Mouse (Mus musculus) adrenal gland (tissue): Measurements from ENCODE around the gene Ccdc183.

Experiments used
- intact Hi-C: fragments of 180-260 bp; cut with DNase I; formaldehyde crosslinking; loops from one replicate; pipeline ENCODE4 v1.15.1; 2025
- long read RNA-seq, 2 experiments: library from polyadenylated mRNA; unstranded; transcript quantifications; one replicate each; pipeline ENCODE4 v2.0.0; 2020; ENCODE audit warnings: borderline replicate concordance in 1 of 2; ENCODE audit not compliant: insufficient replicate concordance in 1 of 2

Gene Ccdc183
- long read RNA-seq, experiment 1 = 0 reads
- long read RNA-seq, experiment 2 = 0 reads

DNA sequence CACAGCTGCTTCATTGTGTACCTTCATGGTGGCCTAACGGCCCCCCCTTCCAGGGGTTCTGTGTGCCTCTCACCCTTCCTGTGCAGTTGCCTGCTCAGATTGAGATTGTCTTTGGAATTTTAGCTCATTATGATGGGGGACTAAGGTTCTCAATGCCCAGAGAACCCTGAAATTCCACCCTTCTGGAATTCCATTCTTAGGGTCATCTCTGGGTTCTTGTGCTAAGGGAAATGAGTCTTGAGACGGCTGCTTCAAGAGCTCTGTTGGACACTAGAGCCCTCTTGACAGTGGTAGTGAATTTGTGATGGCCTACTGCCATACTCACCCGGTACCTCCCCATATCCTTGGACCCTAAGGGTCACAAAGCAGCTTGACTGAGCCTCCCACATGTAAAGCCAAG is at the start of gene Ccdc183:
Ccdc183 (minus strand) TSS at position 101 of the 400 bp plus-strand sequence.
- intact Hi-C loops = no loop called here

DNA sequence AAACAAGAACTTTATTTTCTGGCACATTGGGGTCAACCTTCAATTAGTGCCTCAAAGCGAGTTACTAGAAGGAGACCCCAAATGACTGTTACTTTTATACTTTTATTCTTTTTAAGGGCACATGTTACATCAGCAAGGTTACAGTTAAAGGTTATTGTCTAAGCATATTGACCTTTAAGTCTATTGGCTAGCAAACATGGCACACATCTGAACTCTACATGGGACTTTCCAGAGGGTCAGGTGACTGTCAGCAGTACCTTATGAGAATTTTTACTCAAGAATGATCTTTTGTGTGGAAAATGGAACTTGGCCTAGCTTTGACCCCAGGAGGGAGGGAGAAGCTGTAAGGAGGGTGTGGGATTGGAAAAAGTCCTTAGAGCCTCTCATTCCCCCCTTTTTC is 49.0 kb upstream of the Ccdc183 start:
- intact Hi-C loops = no loop called here

DNA sequence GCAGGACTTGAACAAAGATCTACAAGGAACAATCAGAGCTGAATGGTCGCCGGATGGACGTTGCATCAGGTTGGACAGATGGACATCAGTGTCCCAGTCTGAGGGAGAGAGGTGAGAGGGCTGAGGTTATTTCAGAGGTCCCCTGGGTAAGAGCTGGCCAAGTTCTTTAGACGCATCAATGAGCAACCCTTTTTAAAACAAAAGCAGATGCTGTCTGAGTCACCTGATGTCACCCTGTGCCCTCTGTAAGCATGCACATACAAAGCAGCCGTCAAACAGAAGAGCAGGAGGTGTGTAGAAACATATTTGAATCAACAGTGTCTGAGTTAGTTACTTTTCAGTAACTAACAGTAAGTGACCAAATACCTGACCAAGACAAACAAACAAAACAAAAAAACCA is 46.6 kb upstream of the Ccdc183 start:
- intact Hi-C loops = no loop called here

DNA sequence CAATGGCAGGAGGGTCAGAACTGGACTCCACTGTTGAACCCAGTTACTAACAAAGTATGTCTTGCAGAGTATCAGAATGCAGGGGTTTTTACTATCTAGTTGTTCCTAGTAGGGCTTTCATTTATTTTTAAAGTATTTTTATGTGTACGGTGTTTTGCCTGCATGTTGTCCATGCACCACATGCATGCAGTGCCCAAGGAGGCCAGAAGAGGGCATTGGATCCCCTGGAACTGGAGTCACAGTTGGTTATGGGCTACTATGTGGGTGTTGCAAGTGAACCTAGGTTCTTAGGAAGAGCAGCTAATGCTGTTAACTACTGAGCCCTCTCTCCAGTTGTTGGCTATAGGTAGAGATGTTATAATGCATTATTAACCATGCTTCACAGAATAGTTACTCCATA is 46.0 kb upstream of the Ccdc183 start:
- intact Hi-C loops = no loop called here

DNA sequence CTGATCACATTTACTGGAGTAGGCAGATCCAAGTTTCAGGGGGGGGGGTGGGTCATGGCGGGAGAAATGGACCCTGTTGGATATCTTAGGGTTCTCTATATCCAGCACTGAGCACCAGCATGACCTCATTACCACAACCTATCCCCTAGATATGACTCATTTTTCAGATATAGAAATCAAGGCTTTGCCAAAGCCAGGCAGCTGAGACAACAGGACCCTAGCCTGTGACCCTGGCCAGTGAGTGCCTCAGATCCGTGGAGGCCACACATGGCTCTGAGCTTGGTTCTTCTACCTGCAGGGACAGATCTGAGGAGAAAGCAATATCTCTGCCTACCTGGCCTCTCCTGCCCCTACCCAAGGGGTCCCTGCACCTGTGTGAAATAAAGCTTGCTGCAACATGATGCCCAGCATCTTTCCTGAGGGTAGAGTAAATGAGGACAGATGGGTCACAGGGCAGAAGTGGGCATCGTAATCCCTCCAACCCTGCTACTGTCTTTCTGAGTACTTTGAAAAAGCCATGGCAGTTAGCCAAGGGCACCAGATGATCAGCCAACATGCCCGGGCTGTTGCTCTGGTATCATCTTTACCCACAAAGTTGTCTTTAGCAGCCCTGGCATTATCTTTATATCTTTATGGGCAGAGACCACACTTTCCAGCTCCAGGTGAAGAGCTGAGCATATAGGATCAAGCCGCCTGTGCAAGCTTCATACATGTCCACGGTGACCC is 43.9 kb upstream of the Ccdc183 start:
- intact Hi-C loops = no loop called here

DNA sequence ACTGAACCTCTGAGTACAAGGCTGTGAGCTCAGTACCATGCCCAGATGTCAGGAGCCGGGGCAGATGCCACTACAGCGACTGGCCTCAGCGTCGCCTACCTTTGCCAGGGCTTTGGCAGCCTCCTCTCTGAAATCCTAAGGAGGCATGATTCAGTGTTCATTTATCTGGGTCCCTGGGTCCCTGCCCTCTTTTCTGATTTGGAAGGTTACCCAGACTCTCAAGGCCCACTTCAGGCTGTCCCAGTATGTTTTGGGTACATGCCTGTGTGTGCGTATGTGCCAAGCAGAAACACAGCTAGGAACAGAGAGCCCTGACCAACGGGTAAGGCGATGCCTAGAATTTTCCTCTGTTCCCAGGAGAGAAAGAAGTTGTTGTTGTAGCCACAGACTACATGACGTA is 42.8 kb upstream of the Ccdc183 start:
- intact Hi-C loops = no loop called here

DNA sequence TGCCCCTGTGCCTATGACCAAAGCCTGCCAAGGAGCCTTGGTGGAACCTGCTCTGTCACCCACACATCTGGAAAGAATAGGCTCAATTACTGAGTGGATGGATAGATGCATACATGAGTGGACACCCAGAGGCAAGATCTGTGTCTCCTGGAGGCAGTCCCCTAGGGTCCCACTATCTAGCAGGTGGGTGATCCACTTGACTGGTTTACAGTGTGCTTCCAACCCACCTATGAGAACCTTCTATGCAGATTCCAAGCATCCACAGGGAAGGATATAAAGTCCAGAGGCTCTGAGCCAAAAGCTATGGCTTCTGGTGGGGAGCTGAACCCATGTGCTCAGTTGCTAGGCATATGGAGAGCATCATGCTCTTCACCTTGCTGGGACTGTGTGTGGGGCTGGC is 40.2 kb upstream of the Ccdc183 start, which contains the start of gene Lcn5:
Lcn5 (plus strand) TSS at position 301 of the 400 bp plus-strand sequence.
- intact Hi-C loops = no loop called here

DNA sequence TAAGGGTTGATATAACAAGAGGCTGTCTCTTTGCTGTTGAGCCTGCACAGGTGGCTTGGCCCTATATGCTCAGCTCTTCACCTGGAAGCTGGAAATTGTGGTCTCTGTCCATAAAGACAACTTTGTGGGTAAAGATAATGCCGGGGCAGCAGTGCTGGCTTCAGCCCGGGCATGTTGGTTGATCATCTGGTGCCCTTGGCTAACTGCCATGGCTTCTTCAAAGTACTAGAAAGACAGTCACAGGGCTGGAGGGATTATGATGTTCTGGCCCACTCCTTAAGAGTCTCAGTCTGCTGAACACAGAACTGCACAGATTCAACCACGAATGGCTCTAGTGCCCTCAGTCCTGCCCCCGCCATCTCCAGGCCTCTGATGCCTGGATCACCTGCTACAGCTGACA is 39.8 kb upstream of the Ccdc183 start:
- intact Hi-C loops = no loop called here

DNA sequence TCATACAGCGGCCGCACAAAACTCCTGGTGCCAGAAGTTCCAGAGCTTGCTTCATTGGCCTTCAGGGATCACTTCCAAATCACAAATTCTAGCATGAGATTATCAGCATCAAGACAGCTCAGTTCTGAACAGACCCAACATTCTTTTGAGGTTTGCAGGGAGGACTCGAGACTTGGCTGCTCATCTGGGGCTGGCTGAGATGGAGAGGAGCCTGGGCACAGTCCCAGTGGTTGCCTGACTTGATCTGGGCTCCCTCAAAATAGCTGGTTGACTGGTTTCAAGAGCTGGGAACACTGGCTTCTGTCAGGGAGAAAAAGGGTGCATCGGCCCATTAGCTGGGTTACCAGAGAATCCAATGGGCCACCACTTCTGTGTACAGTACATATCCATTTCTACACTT is 39.2 kb upstream of the Ccdc183 start:
- intact Hi-C loops = no loop called here

DNA sequence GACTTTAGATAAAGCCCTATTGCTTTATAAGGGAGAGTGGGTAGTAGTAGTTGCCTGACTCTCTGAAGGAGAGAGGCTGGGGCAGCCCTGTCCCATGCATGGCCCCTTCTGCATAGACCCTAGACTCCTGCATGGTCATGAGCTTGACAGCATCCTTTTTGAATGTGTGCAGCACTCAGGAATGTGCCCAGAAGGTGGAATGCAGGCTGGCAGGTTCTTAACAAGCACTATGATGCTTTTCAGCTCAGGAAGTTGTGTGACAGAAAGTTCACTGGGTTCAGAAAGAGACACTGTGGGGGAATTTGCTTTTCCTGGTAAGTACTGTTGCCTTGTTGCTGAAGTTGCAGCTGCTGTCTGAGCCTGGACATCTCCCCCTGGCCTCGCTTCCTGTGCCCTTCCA is 37.0 kb upstream of the Ccdc183 start:
- intact Hi-C loops = no loop called here

DNA sequence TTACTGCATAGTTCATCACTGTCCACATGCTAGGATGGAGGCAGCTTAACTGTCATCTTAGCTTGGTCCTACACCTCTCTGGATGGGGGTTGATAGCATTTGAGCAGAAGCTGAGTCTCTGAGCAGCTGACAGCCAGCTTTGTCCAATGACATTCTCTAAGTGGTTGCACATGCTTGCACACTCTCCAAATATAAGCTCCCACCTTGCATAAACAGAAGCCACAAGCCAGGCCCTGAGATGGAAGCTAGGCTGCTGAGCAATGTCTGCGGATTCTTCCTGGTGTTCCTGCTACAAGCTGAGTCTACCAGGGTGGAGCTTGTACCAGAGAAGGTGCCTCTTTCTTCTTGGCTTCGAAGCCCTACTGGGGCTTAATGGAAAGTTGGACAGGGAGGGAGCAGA is 35.4 kb upstream of the Ccdc183 start, which contains the start of gene Lcn8:
Lcn8 (plus strand) TSS at position 219 of the 400 bp plus-strand sequence.
- intact Hi-C loops = no loop called here

DNA sequence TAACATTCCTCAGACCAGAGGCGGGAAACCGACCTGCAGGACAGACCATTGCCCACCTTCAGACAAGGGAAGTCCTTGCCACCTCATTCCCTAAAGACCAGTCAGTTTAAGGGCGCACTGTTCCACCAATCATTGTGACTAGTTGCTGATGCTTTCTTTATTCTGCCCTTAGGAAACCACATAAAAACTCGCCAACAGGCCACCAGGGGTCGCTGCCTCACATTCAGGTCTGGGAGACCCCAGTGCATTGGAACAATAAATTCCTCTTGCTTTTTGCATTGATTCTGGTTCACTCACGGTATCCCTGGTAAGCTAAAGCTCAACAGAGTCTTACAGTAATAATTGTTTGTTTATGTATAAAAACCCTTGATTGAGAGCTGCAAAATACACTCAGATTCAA is 22.4 kb upstream of the Ccdc183 start:
- intact Hi-C loops = no loop called here

DNA sequence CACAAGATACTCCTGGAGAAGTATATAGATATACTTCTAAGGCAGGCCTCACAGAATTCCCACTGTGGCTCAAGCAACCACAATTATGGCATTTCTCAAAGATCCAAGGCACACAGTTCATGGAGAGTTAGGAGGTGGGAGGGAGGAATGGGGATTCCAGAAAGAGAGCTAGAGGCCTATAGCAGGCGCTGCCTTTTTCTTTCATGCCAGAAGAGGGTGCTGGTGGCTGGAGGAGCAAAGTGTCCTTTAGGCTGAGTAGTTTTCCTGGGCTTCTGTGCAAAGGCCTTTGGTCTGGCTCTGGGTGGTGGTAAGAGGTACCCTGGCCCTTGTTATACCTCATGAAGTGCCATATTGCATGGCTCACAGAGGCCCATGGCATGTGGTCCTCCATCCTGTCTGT is 16.6 kb upstream of the Ccdc183 start:
- intact Hi-C loops = no loop called here

DNA sequence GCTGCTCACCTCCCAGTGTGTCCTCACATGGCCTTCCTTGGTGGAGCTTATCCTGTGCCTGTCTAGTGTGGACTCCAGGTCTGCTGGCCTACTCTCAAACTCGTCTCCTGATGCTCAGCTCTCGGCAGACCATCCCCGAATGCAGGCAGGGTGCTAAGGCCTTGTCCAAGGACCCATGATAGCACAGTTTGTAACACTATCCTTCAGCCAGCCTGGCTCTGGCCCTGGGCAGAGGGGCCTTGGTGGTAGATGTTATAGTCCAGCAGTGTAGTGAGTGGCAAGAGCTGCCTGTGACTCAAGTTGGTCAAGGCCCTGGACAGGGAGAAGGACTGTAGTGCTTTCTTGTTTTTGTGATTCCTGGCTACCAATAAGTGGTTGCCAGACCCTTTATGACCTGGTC is 16.1 kb upstream of the Ccdc183 start:
- intact Hi-C loops = no loop called here

DNA sequence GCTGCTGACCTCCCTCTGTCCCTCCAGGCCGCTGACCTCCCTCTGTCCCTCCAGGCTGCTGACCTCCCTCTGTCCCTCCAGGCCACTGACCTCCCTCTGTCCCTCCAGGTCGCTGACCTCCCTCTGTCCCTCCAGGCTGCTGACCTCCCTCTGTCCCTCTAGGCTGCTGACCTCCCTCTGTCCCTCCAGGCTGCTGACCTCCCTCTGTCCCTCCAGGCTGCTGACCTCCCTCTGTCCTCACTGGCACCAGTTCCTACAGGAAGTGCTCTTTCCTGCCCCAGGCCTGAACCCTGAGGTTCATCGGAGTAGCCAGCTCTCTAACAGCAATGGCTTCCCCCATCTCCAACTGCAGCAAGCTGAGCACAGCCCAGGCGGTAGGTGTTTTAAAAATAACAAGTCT is 11.3 kb upstream of the Ccdc183 start:
- intact Hi-C loops = no loop called here

DNA sequence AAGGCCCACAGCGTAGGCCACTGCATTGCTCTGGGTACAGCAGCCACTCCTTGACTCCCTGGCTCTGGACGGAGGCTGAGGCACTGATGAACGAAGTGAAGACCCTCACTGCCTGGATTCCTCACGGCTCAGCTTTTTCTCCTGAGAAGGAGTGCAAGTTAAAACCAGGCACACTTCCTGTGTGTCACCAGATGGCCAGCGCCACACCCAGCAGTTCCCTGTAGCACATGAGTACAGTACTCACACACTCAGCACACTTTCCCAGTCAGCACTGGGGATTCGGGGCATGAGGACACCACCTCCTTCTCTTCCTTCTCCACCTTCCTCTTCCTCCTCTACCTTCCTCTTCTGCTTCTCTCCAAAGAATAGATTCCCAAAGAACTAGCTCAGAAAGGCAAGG is 10.3 kb upstream of the Ccdc183 start, which contains the start of gene Fcna:
Fcna (minus strand) TSS at position 220 of the 400 bp plus-strand sequence.
- intact Hi-C loops = no loop called here

DNA sequence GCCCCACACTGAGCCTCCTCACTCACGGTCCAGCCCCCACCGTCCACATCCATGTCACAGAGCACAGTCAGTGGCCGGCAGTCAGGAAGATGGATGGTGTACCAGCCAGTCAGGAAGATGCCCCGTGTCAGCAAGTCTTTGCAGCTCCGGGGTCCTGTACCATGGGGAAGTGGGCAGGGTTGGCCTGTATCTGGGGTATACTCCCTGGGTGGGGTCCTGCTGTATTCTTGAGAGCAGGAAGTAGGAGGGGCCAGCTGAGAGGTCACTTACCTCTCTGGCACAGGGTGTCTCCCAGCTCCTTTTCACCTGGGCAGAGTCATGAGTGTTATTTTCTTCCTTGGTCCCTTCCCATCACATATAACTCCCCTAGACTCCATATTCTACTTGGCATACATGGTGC is 8.5 kb upstream of the Ccdc183 start:
- intact Hi-C loops = no loop called here

DNA sequence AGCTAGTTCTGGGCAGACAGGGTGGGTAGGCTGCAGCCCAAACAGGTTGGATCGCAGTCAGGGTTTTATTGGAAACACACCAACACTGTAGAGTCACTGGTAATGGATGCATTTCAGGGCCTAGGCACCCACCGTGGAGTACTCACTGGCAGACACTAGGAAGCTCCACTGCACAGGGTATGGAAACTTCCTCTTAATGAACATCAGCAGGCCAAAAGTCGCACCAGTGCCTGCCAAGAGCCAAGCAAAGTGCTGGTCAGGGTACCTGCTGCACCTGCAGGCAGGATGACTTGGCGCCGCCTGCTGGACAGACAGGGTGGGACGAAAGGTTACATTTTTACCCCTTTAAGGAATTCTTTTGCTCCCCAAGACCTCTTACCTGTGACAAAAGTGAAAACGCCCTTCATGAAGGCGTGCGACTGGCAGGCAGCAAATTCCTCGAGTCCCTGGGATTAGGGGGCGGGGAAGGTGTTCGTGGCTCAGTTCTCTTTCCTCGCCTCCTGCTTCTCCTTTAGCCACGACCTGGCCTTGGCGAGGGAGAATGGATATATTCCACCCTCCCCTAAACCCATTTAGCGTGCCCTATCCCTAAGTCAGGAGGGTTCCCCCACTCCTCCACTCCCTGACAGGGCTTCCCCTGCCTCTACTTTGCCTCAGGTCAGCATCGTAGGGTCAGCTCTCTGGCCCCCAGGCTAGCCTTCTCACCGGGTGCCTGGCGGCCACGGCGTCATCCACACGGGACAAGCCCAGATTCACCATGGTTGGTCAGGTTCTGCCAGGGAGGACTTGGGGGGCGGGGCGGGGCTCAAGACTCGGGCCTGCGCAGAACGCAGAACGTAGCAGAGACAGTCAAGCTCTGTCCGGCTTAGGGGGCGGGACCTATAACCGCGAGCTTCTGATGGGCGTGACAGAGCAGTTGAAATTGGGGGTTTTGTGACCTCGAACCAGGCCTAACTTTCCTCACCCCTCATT is 4.0 kb upstream of the Ccdc183 start, which contains the start of gene Tmem141:
Tmem141 (minus strand) TSS at position 777 of the 972 bp plus-strand sequence.
- intact Hi-C loops = no loop called here

DNA sequence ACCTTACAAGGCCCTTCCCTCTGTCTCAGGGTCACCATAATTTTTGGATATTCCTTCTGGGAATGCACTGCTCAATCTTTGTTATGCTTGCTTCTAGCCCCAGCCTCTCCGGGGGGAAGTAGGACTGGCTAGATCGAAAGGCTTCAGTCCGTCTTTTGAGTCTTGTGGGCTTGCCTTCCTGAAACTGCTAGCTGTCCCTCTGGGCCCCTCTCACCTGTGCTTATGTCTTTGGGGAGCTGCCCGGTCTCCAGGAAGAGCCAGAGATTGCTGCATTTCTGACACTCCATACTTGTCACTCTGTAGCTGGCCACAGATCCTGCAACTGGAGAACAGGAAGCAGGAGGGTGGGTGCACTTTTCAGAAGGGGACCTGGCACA is 3.4 kb upstream of the Ccdc183 start:
- intact Hi-C loops = no loop called here

DNA sequence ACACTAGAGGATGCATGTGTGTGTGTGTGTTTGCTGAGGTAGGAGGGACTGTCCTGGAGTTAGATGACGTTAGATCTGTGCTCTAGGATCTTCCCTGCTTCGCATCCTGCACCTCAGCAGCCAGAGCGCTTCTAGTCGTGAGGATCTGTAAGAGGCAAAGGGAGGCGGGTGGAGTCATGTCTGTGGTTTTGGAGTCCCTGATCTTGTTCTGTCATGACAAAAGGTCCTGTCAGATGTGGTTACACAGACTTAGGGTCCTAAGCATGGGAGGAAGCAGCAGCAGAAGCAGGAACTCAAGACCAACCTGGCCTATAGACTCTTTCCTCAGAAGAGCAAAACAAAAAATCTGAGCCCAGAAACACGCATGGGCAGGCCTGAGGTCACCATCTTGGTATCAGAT is 2.9 kb upstream of the Ccdc183 start:
- intact Hi-C loops = no loop called here

DNA sequence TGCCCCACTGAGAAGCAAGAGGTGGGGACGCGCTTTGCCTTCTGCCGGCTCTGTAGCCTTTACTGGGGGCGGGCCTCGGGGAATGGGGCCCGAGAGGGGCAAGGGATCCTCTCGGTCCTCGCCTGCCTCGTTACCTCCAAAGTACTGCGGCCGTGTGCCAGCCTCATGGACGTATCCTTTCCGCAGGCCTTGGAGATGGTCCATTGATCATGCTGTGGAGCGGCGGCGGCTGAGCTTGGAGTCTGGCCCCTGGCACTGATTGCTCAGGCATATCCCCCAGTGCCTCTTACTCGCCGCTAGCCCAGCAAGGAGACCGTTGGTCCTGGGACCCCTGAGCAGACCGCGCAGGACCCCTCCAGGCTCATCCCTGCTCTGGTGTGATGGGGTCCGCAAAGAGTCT is 1.1 kb downstream of the Ccdc183 start:
- intact Hi-C loops = no loop called here

DNA sequence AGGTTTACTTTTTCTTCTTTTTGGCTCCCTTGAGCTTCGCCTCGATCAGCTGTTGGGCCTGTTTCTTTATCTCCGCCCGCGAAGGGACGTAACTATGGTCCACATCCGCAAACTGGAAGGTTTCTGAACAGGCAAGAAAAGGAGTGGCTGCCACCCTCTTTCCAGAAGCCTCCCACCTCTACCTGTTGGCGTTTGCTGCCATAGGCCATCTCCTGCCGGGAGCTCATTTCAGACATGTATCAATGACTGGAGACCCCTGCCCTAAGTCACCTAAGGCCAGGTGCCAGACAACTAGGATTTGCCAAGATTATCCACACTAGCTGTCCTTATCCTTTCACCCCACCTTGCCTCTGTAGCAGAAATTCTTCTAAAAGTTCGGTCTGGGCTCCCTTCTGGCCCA is 8.8 kb downstream of the Ccdc183 start:
- intact Hi-C loops = no loop called here
